Mouse (Mus musculus) midbrain, postnatal 0 days (tissue): ENCODE measurements around the gene Zfhx3. TPM values are rescaled to one million over a fixed set of nuclear protein-coding genes. Genes with fewer than 3 reads are reported as not detected.
A peak's percentile ranks its signal among the peaks of the same experiment; 100 is the strongest.

Experiments
- ATAC-seq: fragments of 200-750 bp; cut with Nextera tagmentation; 2 replicates; pipeline ENCODE4 v1.8.0; 2017; ENCODE audit warnings: moderate number of reproducible peaks, mild to moderate bottlenecking, moderate TSS enrichment, moderate library complexity; ENCODE audit not compliant: low FRiP score
- DNase-seq: peaks from one replicate; pipeline ENCODE4 v3.0.0-alpha.2; 2015; ENCODE audit warnings: low spot score
- H3K27ac ChIP-seq: fragments of 300-500 bp; sonication (generic); 2 replicates; pipeline ENCODE4 v1.5.1; 2014; ENCODE audit warnings: low read depth, mild to moderate bottlenecking, low read length, mixed read lengths
- H3K27me3 ChIP-seq: fragments of 300-500 bp; sonication (generic); 2 replicates; pipeline ENCODE4 v1.6.1; 2014; ENCODE audit warnings: low read length, control low read depth, mixed read lengths; ENCODE audit not compliant: insufficient read depth
- H3K36me3 ChIP-seq: fragments of 300-500 bp; sonication (generic); 2 replicates; pipeline ENCODE4 v1.6.1; 2014; ENCODE audit warnings: low read length, control low read depth, mixed read lengths; ENCODE audit not compliant: insufficient read depth
- H3K4me1 ChIP-seq: fragments of 300-500 bp; sonication (generic); 2 replicates; pipeline ENCODE4 v1.6.1; 2014; ENCODE audit warnings: mild to moderate bottlenecking, control low read depth, antibody characterized with exemption, low read length, mixed read lengths; ENCODE audit not compliant: insufficient read depth
- H3K4me2 ChIP-seq: fragments of 300-500 bp; sonication (generic); 2 replicates; pipeline ENCODE4 v1.6.1; 2014; ENCODE audit warnings: low read depth, mild to moderate bottlenecking, low read length, mixed read lengths; ENCODE audit not compliant: poor library complexity, severe bottlenecking
- H3K4me3 ChIP-seq: fragments of 300-500 bp; sonication (generic); 2 replicates; pipeline ENCODE4 v1.5.1; 2014; ENCODE audit warnings: low read depth, mild to moderate bottlenecking, low read length, moderate library complexity
- H3K9ac ChIP-seq: fragments of 300-500 bp; sonication (generic); replicated peaks from 2 replicates; pipeline ENCODE4 v1.6.1; 2014; ENCODE audit warnings: mild to moderate bottlenecking, low read length, moderate library complexity, mixed read lengths; ENCODE audit not compliant: poor library complexity, severe bottlenecking
- H3K9me3 ChIP-seq: fragments of 300-500 bp; sonication (generic); 2 replicates; pipeline ENCODE4 v1.6.1; 2016; ENCODE audit warnings: low read length, control low read depth
- CTCF ChIP-seq: IDR thresholded peaks from 2 replicates; pipeline ENCODE4 v1.5.1; 2016; ENCODE audit warnings: antibody characterized with exemption, mild to moderate bottlenecking
- WGBS: fragments of 180-500 bp; shearing (Covaris S2); extraction: QIAGEN DNeasy Blood & Tissue Kit; methylation state at CpG from one replicate; pipeline ENCODE4 v1.1.7; 2014; 5-methylcytosine and 5-hydroxymethylcytosine counted together
- polyA plus RNA-seq: library from polyadenylated mRNA; unstranded; fragments of >200 nt; fragmentation: Nextera tagmentation; extraction: Ambion mirVana; gene quantifications from 2 replicates; pipeline ENCODE4 v1.2.1, GENCODE M21; 2015
- total RNA-seq: library from RNA; depleted of rRNA; stranded (reverse); fragments of >200 nt; gene quantifications from 2 replicates; pipeline ENCODE4 v1.2.3, GENCODE M21; 2014

The Zfhx3 gene
- total and polyA plus RNA-seq, 2 experiments from 2014 or later = 33.1 to 44.5 TPM

DNA sequence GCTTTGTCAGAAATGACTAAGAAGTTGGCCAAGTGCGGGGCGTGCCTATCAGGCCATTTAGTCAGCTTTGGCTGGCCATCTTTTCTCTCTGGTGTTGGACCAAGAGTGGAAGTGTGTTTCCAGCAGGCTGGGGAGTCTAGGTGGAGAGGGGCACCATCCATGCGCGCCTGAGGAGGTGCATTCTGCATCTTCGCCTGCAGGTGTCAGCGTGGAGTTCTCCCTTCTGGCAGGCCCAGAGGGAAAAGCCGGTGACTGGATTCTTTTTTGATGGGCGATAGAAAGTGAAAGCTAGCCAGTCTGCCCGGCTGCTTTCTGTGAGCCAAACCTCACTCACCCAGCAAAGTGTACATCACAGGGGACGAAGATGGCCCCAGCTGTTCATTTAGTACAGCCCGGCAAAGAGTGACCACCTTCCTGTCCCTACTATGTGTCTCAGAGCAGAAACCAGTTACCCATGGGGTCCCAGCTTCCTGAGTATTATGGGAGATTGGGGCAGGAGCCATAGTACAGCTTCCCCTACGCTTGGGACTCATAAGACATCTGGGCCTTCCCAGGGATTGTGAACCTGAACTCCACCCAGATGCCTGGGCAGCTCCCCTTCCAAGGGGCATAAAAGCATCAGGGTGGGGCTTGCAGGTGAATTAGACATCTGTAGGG, 944.3 kb downstream of the Zfhx3 start:
- Histone ChIP-seq H3K4me3 (no peak overlapping the region), H3K27ac (peak overlapping the region; percentile 58; the same call in 1 of the 2 replicates), H3K27me3 (no peaks in the 10 kb centered on the region), H3K4me1 (peaks cover 9% of the 10 kb centered on the region; the same call in 1 of the 2 replicates), H3K36me3 (no peaks in the 10 kb centered on the region), H3K9ac (no peak overlapping the region), H3K9me3 (no peaks in the 10 kb centered on the region), H3K4me2 (peak overlapping the region; percentile 32)
- TF ChIP-seq CTCF = peak; percentile 87
- 21% methylated on average over 12 of the region's 12 CpGs for WGBS
- DNase-seq (peak; percentile 86), ATAC-seq (peak; percentile 54; the same call in 1 of the 2 replicates)

- TF ChIP-seq CTCF = no peak
- H3K27me3 ChIP-seq = no peaks in the 10 kb centered on the region
- no peaks in the 10 kb centered on the region for H3K36me3 ChIP-seq
- H3K27ac ChIP-seq = peak overlapping the region; percentile 58; the same call in 1 of the 2 replicates
- no peak for DNase-seq
- no peak overlapping the region for H3K9ac ChIP-seq
- H3K4me2 ChIP-seq = peak overlapping the region; percentile 32; the same call in 1 of the 2 replicates
- H3K9me3 ChIP-seq = no peaks in the 10 kb centered on the region
- no peak overlapping the region for H3K4me3 ChIP-seq
- H3K4me1 ChIP-seq = peaks cover 9% of the 10 kb centered on the region; the same call in 1 of the 2 replicates
- WGBS = 65% methylated on average over 14 of the region's 14 CpGs
- ATAC-seq = no peak
Measured at GRCm38 (mm10) chr8:108887256-108887615, 944.8 kb downstream of the Zfhx3 start.

GRCm38 (mm10) chr8:108887890-108888289, 945.4 kb downstream of the Zfhx3 start:
- Histone ChIP-seq H3K27ac (no peak overlapping the region), H3K4me3 (no peak overlapping the region), H3K4me2 (no peak overlapping the region), H3K4me1 (peaks cover 9% of the 10 kb centered on the region; the same call in 1 of the 2 replicates), H3K9me3 (no peaks in the 10 kb centered on the region), H3K36me3 (no peaks in the 10 kb centered on the region), H3K27me3 (no peaks in the 10 kb centered on the region), H3K9ac (no peak overlapping the region)
- ATAC-seq (no peak), DNase-seq (no peak)
- no peak for TF ChIP-seq CTCF
- WGBS = 87% methylated on average over 8 of the region's 8 CpGs

- TF ChIP-seq CTCF = no peak
- Histone ChIP-seq H3K9me3 (no peaks in the 10 kb centered on the region), H3K27me3 (no peaks in the 10 kb centered on the region), H3K4me3 (no peak overlapping the region), H3K36me3 (no peaks in the 10 kb centered on the region), H3K9ac (no peak overlapping the region), H3K27ac (peak overlapping the region; percentile 32; the same call in 1 of the 2 replicates), H3K4me2 (no peak overlapping the region), H3K4me1 (peaks cover 9% of the 10 kb centered on the region; the same call in 1 of the 2 replicates)
- WGBS = 25% methylated on average over 4 of the region's 4 CpGs
- DNase-seq = no peak
- no peak for ATAC-seq
Measured at GRCm38 (mm10) chr8:108888924-108889323, 946.5 kb downstream of the Zfhx3 start.

GRCm38 (mm10) chr8:108889406-108889805, 947.0 kb downstream of the Zfhx3 start:
- ATAC-seq = no peak
- no peak overlapping the region for H3K4me2 ChIP-seq
- 28% methylated on average over 5 of the region's 5 CpGs for WGBS

DNA sequence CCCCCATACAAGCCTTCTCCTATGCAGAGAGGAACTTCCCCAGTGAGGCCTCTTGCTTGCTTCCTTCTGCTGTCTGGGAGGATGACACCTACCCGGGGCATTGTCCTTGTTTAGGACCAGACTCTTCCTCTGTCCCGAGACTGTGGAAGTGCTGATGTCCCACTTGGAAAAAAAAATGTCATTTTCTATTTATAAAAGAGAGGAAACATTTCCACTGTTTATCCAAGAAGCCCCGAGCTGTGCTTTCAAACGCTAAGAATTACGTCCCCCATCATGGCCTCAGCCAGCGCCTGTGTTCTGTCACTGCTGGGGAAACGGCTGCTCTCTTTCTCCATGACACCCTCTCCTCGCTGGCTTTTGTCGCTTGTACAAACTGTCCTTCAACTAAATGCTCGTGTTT, 951.8 kb downstream of the Zfhx3 start:
- H3K27me3 ChIP-seq = no peaks in the 10 kb centered on the region
- H3K36me3 ChIP-seq = no peaks in the 10 kb centered on the region
- H3K9ac ChIP-seq = no peak overlapping the region
- no peaks in the 10 kb centered on the region for H3K9me3 ChIP-seq
- H3K4me1 ChIP-seq = peaks cover 23% of the 10 kb centered on the region
- 63% methylated on average over 10 of the region's 10 CpGs for WGBS
- 0 out of 2 replicates have a peak overlapping the region, but pooled peaks have one; percentile 39 for H3K27ac ChIP-seq
- no peak overlapping the region for H3K4me3 ChIP-seq
- no peak overlapping the region for H3K4me2 ChIP-seq
- ATAC-seq (no peak), DNase-seq (no peak)
- no peak for TF ChIP-seq CTCF

More at GRCm38 (mm10) chr8:108889406-108889805, 947.0 kb downstream of the Zfhx3 start:
- DNase-seq = no peak
- Histone ChIP-seq H3K27me3 (no peaks in the 10 kb centered on the region), H3K36me3 (no peaks in the 10 kb centered on the region), H3K27ac (0 out of 2 replicates have a peak overlapping the region, but pooled peaks have one; percentile 7), H3K9me3 (no peaks in the 10 kb centered on the region), H3K4me1 (peaks cover 9% of the 10 kb centered on the region; the same call in 1 of the 2 replicates), H3K9ac (no peak overlapping the region), H3K4me3 (no peak overlapping the region)
- TF ChIP-seq CTCF = no peak
